Mouse (Mus musculus) heart, embryonic 16.5 days (tissue): Measurements from ENCODE around the gene Txndc2. TPM values are rescaled to one million over a fixed set of nuclear protein-coding genes. Genes with fewer than 3 reads are reported as not detected.

ENCODE experiments used
- ATAC-seq: fragments of 200-750 bp; cut with Nextera tagmentation; replicated peaks from 2 replicates; pipeline ENCODE4 v1.8.0; 2017; ENCODE audit warnings: moderate number of reproducible peaks; ENCODE audit not compliant: insufficient read depth, low FRiP score; ENCODE audit errors: extremely low read depth
- H3K27ac ChIP-seq: fragments of 300-500 bp; sonication (generic); 2 replicates; pipeline ENCODE4 v1.5.1; 2014; ENCODE audit warnings: mild to moderate bottlenecking, low read length, control low read depth, moderate library complexity
- H3K27me3 ChIP-seq: fragments of 300-500 bp; sonication (generic); 2 replicates; pipeline ENCODE4 v1.6.1; 2014; ENCODE audit warnings: low read length, mixed read lengths; ENCODE audit not compliant: control insufficient read depth, insufficient read depth
- H3K36me3 ChIP-seq: fragments of 300-500 bp; sonication (generic); 2 replicates; pipeline ENCODE4 v1.6.1; 2014; ENCODE audit not compliant: control insufficient read depth, insufficient read depth
- H3K4me1 ChIP-seq: fragments of 300-500 bp; sonication (generic); 2 replicates; pipeline ENCODE4 v1.6.1; 2014; ENCODE audit warnings: low read length, mixed read lengths; ENCODE audit not compliant: control insufficient read depth, insufficient read depth
- H3K4me2 ChIP-seq: fragments of 300-500 bp; sonication (generic); 2 replicates; pipeline ENCODE4 v1.6.1; 2014; ENCODE audit warnings: low read depth, mild to moderate bottlenecking, control low read depth, low read length
- H3K4me3 ChIP-seq: fragments of 300-500 bp; sonication (generic); 2 replicates; pipeline ENCODE4 v1.5.1; 2014; ENCODE audit warnings: mild to moderate bottlenecking, control low read depth, low read length
- H3K9ac ChIP-seq: fragments of 300-500 bp; sonication (generic); 2 replicates; pipeline ENCODE4 v1.6.1; 2014; ENCODE audit warnings: low read length, control low read depth
- H3K9me3 ChIP-seq: fragments of 300-500 bp; sonication (generic); replicated peaks from 2 replicates; pipeline ENCODE4 v1.6.1; 2016; ENCODE audit warnings: low read length; ENCODE audit not compliant: control insufficient read depth
- WGBS: fragments of 180-500 bp; shearing (Covaris S2); extraction: QIAGEN DNeasy Blood & Tissue Kit; methylation state at CpG from one replicate; pipeline ENCODE4 v1.1.7; 2014; 5-methylcytosine and 5-hydroxymethylcytosine counted together
- polyA plus RNA-seq: library from polyadenylated mRNA; unstranded; fragments of >200 nt; fragmentation: Nextera tagmentation; extraction: Ambion mirVana; gene quantifications from 2 replicates; pipeline ENCODE4 v1.2.1, GENCODE M21; 2015

Gene Txndc2
- polyA plus RNA-seq, 1 experiment from 2014 or later: not detected

DNA sequence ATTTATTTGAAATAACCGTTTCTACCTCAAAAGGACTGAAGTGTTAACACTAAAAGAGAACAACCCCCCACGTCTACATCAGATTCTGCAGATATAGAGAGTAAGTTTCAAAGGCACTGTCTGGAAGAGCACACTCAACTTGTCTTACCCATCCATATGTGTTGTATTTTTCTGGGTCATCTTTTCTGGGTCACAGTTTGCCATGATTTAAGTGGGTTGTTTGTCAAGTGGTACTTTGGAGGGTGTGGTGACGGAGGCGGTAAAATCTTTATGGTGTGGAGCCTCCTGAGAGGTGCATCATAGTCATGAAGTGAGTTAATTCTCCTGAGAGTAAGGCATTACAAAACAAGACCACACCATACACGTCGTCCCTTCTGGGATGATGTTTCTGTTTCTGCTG, 16.4 kb downstream of the Txndc2 start:
- Histone ChIP-seq H3K4me3 (no peak overlapping the region), H3K9me3 (no peaks in the 10 kb centered on the region), H3K4me1 (no peaks in the 10 kb centered on the region), H3K4me2 (no peak overlapping the region), H3K27me3 (no peaks in the 10 kb centered on the region), H3K9ac (no peak overlapping the region), H3K36me3 (no peaks in the 10 kb centered on the region), H3K27ac (no peak overlapping the region)
- ATAC-seq: no peak
- 83% methylated on average over 6 of the region's 6 CpGs for WGBS

DNA sequence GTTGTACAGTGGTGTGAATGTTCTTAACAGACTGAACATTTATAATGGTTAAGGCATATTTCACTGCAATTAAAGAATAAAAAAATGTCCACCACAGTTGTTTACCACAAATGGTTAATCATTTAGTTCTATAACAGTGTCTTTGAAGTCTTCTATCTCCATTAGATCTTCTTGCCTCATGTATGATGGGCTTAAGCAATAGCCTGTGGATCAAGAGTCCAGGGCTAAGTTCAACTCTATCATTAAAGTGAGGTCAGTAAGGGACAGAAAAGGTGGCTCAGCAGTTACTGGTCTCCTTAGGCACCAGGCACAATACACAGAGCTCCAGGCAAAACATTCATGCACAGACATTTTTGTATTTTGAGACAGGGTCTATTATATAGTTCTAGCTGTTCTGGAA, 18.8 kb downstream of the Txndc2 start:
- H3K4me3 ChIP-seq: no peak overlapping the region
- no peaks in the 10 kb centered on the region for H3K4me1 ChIP-seq
- no peaks in the 10 kb centered on the region for H3K27me3 ChIP-seq
- no peaks in the 10 kb centered on the region for H3K9me3 ChIP-seq
- H3K4me2 ChIP-seq: no peak overlapping the region
- no peak overlapping the region for H3K9ac ChIP-seq
- H3K27ac ChIP-seq: no peak overlapping the region
- ATAC-seq: no peak
- H3K36me3 ChIP-seq: no peaks in the 10 kb centered on the region

DNA sequence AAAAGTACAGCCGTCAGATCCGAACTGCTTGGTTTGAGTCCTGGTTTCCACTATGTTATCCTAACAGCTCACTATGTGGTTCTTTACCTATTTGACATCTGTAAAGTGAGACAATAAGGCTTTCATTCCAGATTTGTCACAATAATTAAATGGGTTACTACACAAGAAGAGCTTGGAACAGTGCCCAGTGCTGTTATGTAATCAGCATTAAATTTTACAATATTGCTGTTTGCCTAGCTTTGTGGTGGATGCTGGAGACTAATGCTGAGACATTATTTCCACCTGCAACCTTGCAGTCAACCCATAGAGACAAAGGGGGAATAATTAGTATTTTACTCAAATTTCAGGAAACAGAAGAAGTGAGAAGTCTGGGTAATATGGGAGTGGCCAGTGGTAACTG, 23.5 kb downstream of the Txndc2 start:
- Histone ChIP-seq H3K36me3 (no peaks in the 10 kb centered on the region), H3K4me2 (no peak overlapping the region), H3K27ac (no peak overlapping the region), H3K9me3 (no peaks in the 10 kb centered on the region), H3K4me1 (peaks cover 3% of the 10 kb centered on the region), H3K9ac (no peak overlapping the region), H3K4me3 (no peak overlapping the region), H3K27me3 (no peaks in the 10 kb centered on the region)
- WGBS: 81% methylated on average over 2 of the region's 2 CpGs
- no peak for ATAC-seq

DNA sequence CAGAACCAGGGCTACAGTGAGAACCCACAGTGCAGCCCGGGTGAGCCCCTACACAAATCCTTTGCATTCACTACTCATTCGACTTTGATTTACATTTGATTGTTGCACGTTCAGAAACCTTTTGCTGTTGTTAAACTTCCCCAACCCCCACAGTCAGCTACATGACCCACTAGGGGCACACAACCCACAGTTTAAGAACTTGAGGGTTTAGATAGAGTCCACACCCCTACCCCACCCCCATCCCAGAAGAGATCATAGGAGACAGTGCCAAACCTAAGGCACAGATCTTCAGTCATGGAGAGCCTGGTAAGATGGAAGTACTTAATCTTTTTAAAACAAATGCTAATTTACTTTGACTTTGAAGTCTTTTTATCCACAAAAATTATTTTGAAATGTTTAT, 26.3 kb downstream of the Txndc2 start:
- Histone ChIP-seq H3K9ac (no peak overlapping the region), H3K9me3 (no peaks in the 10 kb centered on the region), H3K4me3 (no peak overlapping the region), H3K27ac (no peak overlapping the region), H3K27me3 (no peaks in the 10 kb centered on the region), H3K4me2 (no peak overlapping the region), H3K4me1 (peaks cover 10% of the 10 kb centered on the region), H3K36me3 (no peaks in the 10 kb centered on the region)
- 59% methylated on average over 3 of the region's 3 CpGs for WGBS
- no peak for ATAC-seq

- peak overlapping the region; percentile 99 for H3K27ac ChIP-seq
- H3K9me3 ChIP-seq: no peaks in the 10 kb centered on the region
- H3K27me3 ChIP-seq: no peaks in the 10 kb centered on the region
- WGBS: 2% methylated on average over 9 of the region's 9 CpGs
- H3K4me3 ChIP-seq: peak overlapping the region; percentile 99
- no peaks in the 10 kb centered on the region for H3K36me3 ChIP-seq
- H3K9ac ChIP-seq: peak overlapping the region; percentile 100
- ATAC-seq: no peak
- H3K4me1 ChIP-seq: peaks cover 19% of the 10 kb centered on the region
- H3K4me2 ChIP-seq: peak overlapping the region; percentile 87
Observed at GRCm38 (mm10) chr17:65614431-65614830, 27.5 kb downstream of the Txndc2 start.

DNA sequence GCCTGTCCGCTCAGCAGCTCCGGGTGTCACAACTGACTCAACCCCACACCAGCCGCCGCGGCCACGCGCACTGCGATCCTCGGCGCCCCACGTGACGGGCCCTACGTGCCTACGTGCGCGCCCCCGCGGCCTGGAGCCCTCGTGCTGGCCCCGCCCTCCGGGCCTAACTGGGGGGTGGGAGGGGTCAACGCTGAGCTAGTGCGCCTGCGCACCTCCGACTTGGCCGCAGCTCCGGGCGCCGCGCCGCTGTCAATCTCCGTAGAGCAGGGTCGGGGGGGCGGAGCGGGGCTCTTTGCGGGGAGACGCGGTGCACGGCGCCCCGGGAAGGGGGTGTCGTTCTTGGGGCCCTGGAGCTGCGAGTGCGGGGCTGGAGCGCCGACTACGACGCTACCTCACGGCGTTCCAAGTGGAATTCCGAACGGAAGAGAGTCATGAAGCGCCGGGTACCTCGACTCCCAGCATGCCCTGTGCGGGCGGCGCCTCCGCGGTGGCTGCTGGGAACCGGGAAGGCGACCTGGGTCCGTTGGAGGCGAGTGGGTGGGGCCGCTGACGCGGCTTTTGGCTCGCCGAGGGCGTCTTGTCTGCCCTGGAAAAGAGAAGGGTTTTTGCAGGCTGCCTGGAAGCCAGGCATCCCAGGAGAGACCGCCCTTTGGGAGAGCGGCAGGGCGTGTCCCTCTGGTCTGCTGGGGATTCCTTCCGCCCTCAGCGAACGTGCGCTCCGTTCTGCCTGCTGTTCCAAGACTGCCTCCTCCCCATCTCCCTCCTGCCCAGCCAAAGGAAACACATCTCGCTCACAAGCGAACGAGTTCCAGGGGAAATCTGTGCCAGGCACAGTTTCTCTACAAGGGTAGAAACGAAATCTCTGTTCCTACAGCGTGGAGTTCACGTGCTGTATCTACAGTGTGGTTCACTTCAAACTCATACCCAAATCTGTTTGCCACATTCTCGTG, 28.2 kb downstream of the Txndc2 start, which contains the start of gene Vapa:
Gene Vapa, minus strand, starts transcription at position 93 of the 950 bp plus-strand sequence.
- WGBS: under 1% methylated on average over 83 of the region's 85 CpGs
- H3K27me3 ChIP-seq: no peaks in the 10 kb centered on the region
- peak within 1 kb of the TSS; percentile 100 for H3K9ac ChIP-seq
- peak within 1 kb of the TSS; percentile 100 for H3K27ac ChIP-seq
- H3K9me3 ChIP-seq: no peaks in the 10 kb centered on the region
- H3K4me1 ChIP-seq: peaks cover 26% of the 10 kb centered on the region
- no peaks in the 10 kb centered on the region for H3K36me3 ChIP-seq
- ATAC-seq: peak; percentile 93
- peak within 1 kb of the TSS; percentile 87 for H3K4me2 ChIP-seq
- H3K4me3 ChIP-seq: peak within 1 kb of the TSS; percentile 99

DNA sequence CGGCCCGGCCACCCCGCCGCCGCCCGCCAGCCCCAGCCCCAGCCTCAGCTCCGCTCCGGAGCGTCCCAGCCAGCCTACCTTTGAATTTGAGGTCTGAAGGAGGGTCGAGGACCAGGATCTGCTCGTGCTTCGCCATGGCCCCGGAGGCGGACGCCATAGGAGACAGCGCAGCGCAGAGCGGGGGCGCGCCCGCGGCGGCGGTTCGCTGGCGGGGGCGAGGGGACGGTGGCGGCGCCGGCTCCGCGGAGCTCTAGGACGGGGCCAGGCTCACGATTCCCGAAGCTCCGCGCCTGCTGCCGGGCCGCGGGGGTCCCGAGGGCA, 28.9 kb downstream of the Txndc2 start:
- Histone ChIP-seq H3K36me3 (no peaks in the 10 kb centered on the region), H3K4me3 (peak overlapping the region; percentile 99), H3K27me3 (no peaks in the 10 kb centered on the region), H3K9ac (peak overlapping the region; percentile 100), H3K27ac (peak overlapping the region; percentile 100), H3K4me2 (no peak overlapping the region), H3K9me3 (no peaks in the 10 kb centered on the region), H3K4me1 (peaks cover 32% of the 10 kb centered on the region)
- under 1% methylated on average over 41 of the region's 42 CpGs for WGBS
- peak; percentile 34 for ATAC-seq

DNA sequence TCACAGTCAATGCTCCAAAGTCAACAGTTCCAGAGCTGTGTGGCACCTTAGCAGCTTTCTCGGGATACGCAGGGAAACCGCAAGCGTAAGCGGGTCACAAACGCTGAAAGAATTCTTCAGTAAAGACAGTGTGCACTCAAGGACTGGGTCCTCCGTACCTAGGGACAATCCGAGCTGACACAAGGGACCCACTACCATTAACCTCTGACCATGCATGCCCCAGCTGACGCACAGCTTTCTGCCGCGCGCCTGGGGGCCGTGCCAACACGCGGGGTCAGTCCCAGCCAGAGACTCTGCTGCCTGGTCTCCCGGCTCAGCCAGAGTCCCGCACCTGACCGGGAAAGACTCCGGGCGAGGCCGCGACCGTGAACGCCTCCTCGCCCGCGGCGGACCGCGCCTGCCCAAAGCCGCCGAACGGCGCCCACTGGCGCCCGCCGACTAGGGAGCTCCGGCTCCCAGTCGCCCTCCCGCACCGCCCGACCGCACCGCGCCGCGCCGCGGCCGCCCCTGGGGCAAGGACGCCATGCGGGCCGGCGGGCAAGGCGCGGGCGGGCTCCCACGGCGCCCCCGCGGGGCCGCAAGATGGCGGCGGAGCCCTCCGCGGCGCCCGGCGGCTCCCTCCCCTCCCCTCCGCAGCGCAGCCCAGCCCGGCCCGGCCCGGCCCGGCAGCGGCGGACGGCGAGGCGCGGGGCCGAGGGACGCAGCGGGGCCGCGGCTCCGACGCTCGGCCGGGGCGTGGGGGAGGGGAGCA, 29.4 kb downstream of the Txndc2 start:
- peaks cover 37% of the 10 kb centered on the region for H3K4me1 ChIP-seq
- H3K36me3 ChIP-seq: no peaks in the 10 kb centered on the region
- H3K9me3 ChIP-seq: no peaks in the 10 kb centered on the region
- H3K4me2 ChIP-seq: peak overlapping the region; percentile 84
- ATAC-seq: peak; percentile 32
- H3K27ac ChIP-seq: peak overlapping the region; percentile 100
- WGBS: under 1% methylated on average over 62 of the region's 91 CpGs
- H3K27me3 ChIP-seq: no peaks in the 10 kb centered on the region
- peak overlapping the region; percentile 99 for H3K4me3 ChIP-seq
- peak overlapping the region; percentile 100 for H3K9ac ChIP-seq

DNA sequence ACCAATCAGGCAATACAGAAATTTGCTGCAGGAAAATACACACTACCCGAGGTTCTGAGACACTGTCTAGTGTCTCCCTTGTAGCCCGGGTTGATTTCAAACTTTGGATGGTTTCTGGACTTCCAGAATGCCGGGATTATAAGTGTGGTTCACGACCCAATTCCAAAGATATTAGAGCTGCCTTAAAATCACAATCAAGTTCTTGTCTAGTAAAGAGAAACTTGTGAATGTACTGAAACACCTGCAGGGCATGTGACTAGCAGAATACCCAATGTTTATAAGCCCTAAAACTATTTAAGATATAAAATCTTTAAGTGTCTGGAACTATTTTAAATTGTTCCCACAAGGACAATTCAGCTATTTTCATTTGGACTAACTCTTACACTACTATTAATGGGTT, 30.2 kb downstream of the Txndc2 start:
- Histone ChIP-seq H3K27ac (no peak overlapping the region; the same call in 1 of the 2 replicates), H3K27me3 (no peaks in the 10 kb centered on the region), H3K9me3 (no peaks in the 10 kb centered on the region), H3K36me3 (no peaks in the 10 kb centered on the region), H3K4me1 (peaks cover 45% of the 10 kb centered on the region), H3K4me3 (peak overlapping the region; percentile 99), H3K4me2 (peak overlapping the region; percentile 84), H3K9ac (peak overlapping the region; percentile 100)
- WGBS: 3% methylated on average over 4 of the region's 4 CpGs
- no peak for ATAC-seq
